Mouse (Mus musculus): ENCODE results near the gene Tpcn1. TPM values are rescaled to one million over a fixed set of nuclear protein-coding genes. Genes with fewer than 3 reads are reported as not detected.
A peak's percentile ranks its signal among the peaks of the same experiment; 100 is the strongest.

Tpcn1 gene
- polyA plus RNA-seq, 2 experiments, result 17.8 to 19.3 TPM

GRCm38 (mm10) chr5:120492437-120492836 is 96.0 kb downstream of the Tpcn1 start:
- Histone ChIP-seq H3K27ac (no peak overlapping the region), H3K4me3 (ENCODE audit: insufficient read depth in 1 of 2, low read depth in 2 of 2, low read length in 2 of 2) (no peak overlapping the region), H3K27me3 (ENCODE audit: control insufficient read depth, insufficient read depth, low read length) (no peaks in the 10 kb centered on the region), H3K36me3 (replicated peaks; ENCODE audit: control insufficient read depth, insufficient read depth, low read depth) (no peaks in the 10 kb centered on the region), H3K9me3 (ENCODE audit: control insufficient read depth, low read length) (no peaks in the 10 kb centered on the region), H3K4me2 (ENCODE audit: low read depth) (no peak overlapping the region), H3K9ac (replicated peaks) (no peak overlapping the region), H3K4me1 (replicated peaks; ENCODE audit: control insufficient read depth in 2 of 2, insufficient read depth in 2 of 2, low read length in 1 of 2) (no peaks in the 10 kb centered on the region)
- ATAC-seq (ENCODE audit: insufficient read depth) (no peak), DNase-seq (ENCODE audit: low read depth in 3 of 3, low spot score in 3 of 3) (no peak)
- TF ChIP-seq EP300 (IDR thresholded peaks at IDR 0.05; ENCODE audit: low read depth), result no peak
- peak; percentile 78 for TF ChIP-seq CTCF (IDR thresholded peaks at IDR 0.05; ENCODE audit: low read depth)
- 77% methylated on average over 11 of the region's 11 CpGs for WGBS (ENCODE audit: insufficient replicate concordance)

- no peak overlapping the region for H3K4me2 ChIP-seq (ENCODE audit: low read depth)
- H3K27me3 ChIP-seq (ENCODE audit: control insufficient read depth, insufficient read depth, low read length), result no peaks in the 10 kb centered on the region
- H3K4me1 ChIP-seq (replicated peaks; ENCODE audit: control insufficient read depth in 2 of 2, insufficient read depth in 2 of 2, low read length in 1 of 2), result no peaks in the 10 kb centered on the region
- H3K4me3 ChIP-seq (ENCODE audit: insufficient read depth in 1 of 2, low read depth in 2 of 2, low read length in 2 of 2), result no peak overlapping the region
- no peaks in the 10 kb centered on the region for H3K36me3 ChIP-seq (replicated peaks; ENCODE audit: control insufficient read depth, insufficient read depth, low read depth)
- 71% methylated on average over 8 of the region's 8 CpGs for WGBS (ENCODE audit: insufficient replicate concordance)
- H3K9ac ChIP-seq (replicated peaks), result no peak overlapping the region
- ATAC-seq (ENCODE audit: insufficient read depth) (no peak), DNase-seq (ENCODE audit: low read depth in 3 of 3, low spot score in 3 of 3) (no peak)
- no peaks in the 10 kb centered on the region for H3K9me3 ChIP-seq (ENCODE audit: control insufficient read depth, low read length)
- H3K27ac ChIP-seq, result no peak overlapping the region
- TF ChIP-seq EP300 (IDR thresholded peaks at IDR 0.05; ENCODE audit: low read depth) (no peak), CTCF (IDR thresholded peaks at IDR 0.05; ENCODE audit: low read depth) (no peak)
Measured at GRCm38 (mm10) chr5:120490679-120491192, 97.7 kb downstream of the Tpcn1 start.

- Histone ChIP-seq H3K36me3 (replicated peaks; ENCODE audit: control insufficient read depth, insufficient read depth, low read depth) (no peaks in the 10 kb centered on the region), H3K27ac (no peak overlapping the region), H3K9me3 (ENCODE audit: control insufficient read depth, low read length) (no peaks in the 10 kb centered on the region), H3K4me1 (replicated peaks; ENCODE audit: control insufficient read depth in 2 of 2, insufficient read depth in 2 of 2, low read length in 1 of 2) (no peaks in the 10 kb centered on the region), H3K4me2 (ENCODE audit: low read depth) (no peak overlapping the region), H3K27me3 (ENCODE audit: control insufficient read depth, insufficient read depth, low read length) (no peaks in the 10 kb centered on the region), H3K9ac (replicated peaks) (no peak overlapping the region), H3K4me3 (ENCODE audit: insufficient read depth in 1 of 2, low read depth in 2 of 2, low read length in 2 of 2) (no peak overlapping the region)
- no peak for ATAC-seq (ENCODE audit: insufficient read depth)
- 72% methylated on average over 8 of the region's 8 CpGs for WGBS (ENCODE audit: insufficient replicate concordance)
- DNase-seq (ENCODE audit: low read depth in 3 of 3, low spot score in 3 of 3), result no peak
- TF ChIP-seq CTCF (IDR thresholded peaks at IDR 0.05; ENCODE audit: low read depth) (no peak), EP300 (IDR thresholded peaks at IDR 0.05; ENCODE audit: low read depth) (no peak)
Measured at GRCm38 (mm10) chr5:120487844-120488243, 100.6 kb downstream of the Tpcn1 start.

Other genes with a start within 250 kb of the Tpcn1 start
- 0.02 TPM in 1 of 2 replicates, not detected in the other for gene Lhx5, start 157.0 kb downstream of the Tpcn1 start, polyA plus RNA-seq (2012; rRNA removed)
- gene Lhx5, start 157.0 kb downstream of the Tpcn1 start, polyA plus RNA-seq (2014; fragmentation: Nextera tagmentation; extraction: Ambion mirVana), result not detected in 2 replicates
- gene Sdsl, start 115.9 kb downstream of the Tpcn1 start, polyA plus RNA-seq (2012; rRNA removed), result 0.78 and 0.93 TPM in 2 replicates
- gene Sdsl, start 115.9 kb downstream of the Tpcn1 start, polyA plus RNA-seq (2014; fragmentation: Nextera tagmentation; extraction: Ambion mirVana), result 1.2 and 2.0 TPM in 2 replicates
- 0.13 and 0.61 TPM in 2 replicates for gene Sds, start 112.1 kb downstream of the Tpcn1 start, polyA plus RNA-seq (2012; rRNA removed)
- gene Sds, start 112.1 kb downstream of the Tpcn1 start, polyA plus RNA-seq (2014; fragmentation: Nextera tagmentation; extraction: Ambion mirVana), result 0.15 and 0.22 TPM in 2 replicates
- gene Plbd2, start 85.0 kb downstream of the Tpcn1 start, polyA plus RNA-seq (2012; rRNA removed), result 4.3 TPM in 2 replicates
- gene Plbd2, start 85.0 kb downstream of the Tpcn1 start, polyA plus RNA-seq (2014; fragmentation: Nextera tagmentation; extraction: Ambion mirVana), result 10.3 and 12.3 TPM in 2 replicates
- gene Slc8b1, start 77.5 kb downstream of the Tpcn1 start, polyA plus RNA-seq (2012; rRNA removed), result 5.2 TPM in 2 replicates
- gene Slc8b1, start 77.5 kb downstream of the Tpcn1 start, polyA plus RNA-seq (2014; fragmentation: Nextera tagmentation; extraction: Ambion mirVana), result 1.4 and 2.6 TPM in 2 replicates
- gene Iqcd, start 343 bp upstream of the Tpcn1 start, polyA plus RNA-seq (2012; rRNA removed), result 0.91 and 2.0 TPM in 2 replicates
- gene Iqcd, start 343 bp upstream of the Tpcn1 start, polyA plus RNA-seq (2014; fragmentation: Nextera tagmentation; extraction: Ambion mirVana), result 1.0 and 1.4 TPM in 2 replicates
- 5.2 and 5.9 TPM in 2 replicates for gene Rita1, start 23.9 kb upstream of the Tpcn1 start, polyA plus RNA-seq (2012; rRNA removed)
- 2.1 and 2.8 TPM in 2 replicates for gene Rita1, start 23.9 kb upstream of the Tpcn1 start, polyA plus RNA-seq (2014; fragmentation: Nextera tagmentation; extraction: Ambion mirVana)
- gene Ddx54, start 24.1 kb upstream of the Tpcn1 start, polyA plus RNA-seq (2012; rRNA removed), result 9.9 and 12.4 TPM in 2 replicates
- gene Ddx54, start 24.1 kb upstream of the Tpcn1 start, polyA plus RNA-seq (2014; fragmentation: Nextera tagmentation; extraction: Ambion mirVana), result 9.9 and 10.1 TPM in 2 replicates
- not detected in 2 replicates for gene Cfap73, start 45.6 kb upstream of the Tpcn1 start, polyA plus RNA-seq (2012; rRNA removed)
- not detected in 2 replicates for gene Cfap73, start 45.6 kb upstream of the Tpcn1 start, polyA plus RNA-seq (2014; fragmentation: Nextera tagmentation; extraction: Ambion mirVana)
- 0.10 and 0.18 TPM in 2 replicates for gene Rasal1, start 60.1 kb upstream of the Tpcn1 start, polyA plus RNA-seq (2012; rRNA removed)
- gene Rasal1, start 60.1 kb upstream of the Tpcn1 start, polyA plus RNA-seq (2014; fragmentation: Nextera tagmentation; extraction: Ambion mirVana), result 0.17 TPM in 1 of 2 replicates, not detected in the other
- 0.03 and 0.41 TPM in 2 replicates for gene Dtx1, start 123.3 kb upstream of the Tpcn1 start, polyA plus RNA-seq (2012; rRNA removed)
- gene Dtx1, start 123.3 kb upstream of the Tpcn1 start, polyA plus RNA-seq (2014; fragmentation: Nextera tagmentation; extraction: Ambion mirVana), result 0.05 TPM in 1 of 2 replicates, not detected in the other
- 0.81 and 1.1 TPM in 2 replicates for gene Oas2, start 161.2 kb upstream of the Tpcn1 start, polyA plus RNA-seq (2012; rRNA removed)
- gene Oas2, start 161.2 kb upstream of the Tpcn1 start, polyA plus RNA-seq (2014; fragmentation: Nextera tagmentation; extraction: Ambion mirVana), result 0.47 and 0.54 TPM in 2 replicates
- 0.18 and 0.31 TPM in 2 replicates for gene Oas3, start 189.0 kb upstream of the Tpcn1 start, polyA plus RNA-seq (2012; rRNA removed)
- gene Oas3, start 189.0 kb upstream of the Tpcn1 start, polyA plus RNA-seq (2014; fragmentation: Nextera tagmentation; extraction: Ambion mirVana), result 0.03 and 0.23 TPM in 2 replicates
- not detected in 2 replicates for gene Oas1e, start 206.9 kb upstream of the Tpcn1 start, polyA plus RNA-seq (2012; rRNA removed)
- gene Oas1e, start 206.9 kb upstream of the Tpcn1 start, polyA plus RNA-seq (2014; fragmentation: Nextera tagmentation; extraction: Ambion mirVana), result not detected in 2 replicates
- 0.21 TPM in 2 replicates for gene Oas1c, start 223.8 kb upstream of the Tpcn1 start, polyA plus RNA-seq (2012; rRNA removed)
- gene Oas1c, start 223.8 kb upstream of the Tpcn1 start, polyA plus RNA-seq (2014; fragmentation: Nextera tagmentation; extraction: Ambion mirVana), result 0.08 and 0.27 TPM in 2 replicates